Mouse (Mus musculus) heart, postnatal 4 days (tissue): ENCODE data around the gene Gm973. TPM values are rescaled to one million over a fixed set of nuclear protein-coding genes. Genes with fewer than 3 reads are reported as not detected.

Experiments
- DNase-seq: peaks from one replicate; pipeline ENCODE4 v3.0.0; 2021
- total RNA-seq, 2 experiments: library from RNA; stranded (reverse); gene quantifications; 2 replicates each; pipeline ENCODE4 v1.2.3; 2021

Gm973 gene
- not detected for total RNA-seq

DNA sequence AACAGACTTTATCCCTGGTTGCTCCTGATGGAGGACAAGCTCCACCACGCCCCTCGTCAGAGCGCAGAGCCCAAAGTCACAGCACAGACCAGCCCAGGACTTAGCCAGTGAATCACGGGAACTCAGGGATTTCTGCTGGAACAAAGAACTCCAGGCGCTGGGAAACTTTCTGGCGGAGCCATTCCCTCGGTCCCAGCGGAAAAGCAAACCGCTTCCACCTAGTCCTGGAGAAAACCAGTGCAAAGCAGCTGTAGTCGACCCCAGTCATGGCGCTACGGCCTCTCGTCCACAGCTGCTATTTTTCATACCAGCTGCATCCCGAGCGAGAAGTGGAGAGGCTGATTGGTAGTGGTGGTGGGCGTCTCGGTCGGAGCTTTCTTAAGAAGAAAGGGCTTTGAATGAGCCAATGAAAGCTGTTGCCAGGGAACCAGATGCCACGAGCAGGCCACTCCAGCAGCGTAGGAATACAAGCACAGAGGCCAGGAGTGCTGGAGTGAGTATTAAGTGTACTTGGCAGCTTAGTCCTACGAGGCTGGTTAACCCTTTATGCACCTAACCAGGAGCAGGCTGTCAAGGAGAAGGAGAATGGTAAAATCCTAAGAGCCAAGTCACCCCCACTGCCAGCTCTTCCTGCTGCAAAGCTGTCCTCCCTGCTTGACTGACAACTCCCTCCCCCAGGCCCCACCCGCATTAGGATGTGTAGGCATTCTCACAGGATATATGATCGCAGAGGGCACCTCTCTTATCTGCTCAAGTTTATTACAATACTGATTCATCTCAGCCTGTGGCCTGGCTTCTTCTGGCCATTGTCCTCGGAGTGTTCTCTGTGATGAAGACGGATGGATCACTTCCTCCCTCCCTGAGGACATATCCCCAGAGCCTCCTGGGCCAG is at the start of gene Gm973:
Gene Gm973, plus strand, starts transcription at position 239 of the 892 bp plus-strand sequence.
- peak; percentile 59 for DNase-seq

DNA sequence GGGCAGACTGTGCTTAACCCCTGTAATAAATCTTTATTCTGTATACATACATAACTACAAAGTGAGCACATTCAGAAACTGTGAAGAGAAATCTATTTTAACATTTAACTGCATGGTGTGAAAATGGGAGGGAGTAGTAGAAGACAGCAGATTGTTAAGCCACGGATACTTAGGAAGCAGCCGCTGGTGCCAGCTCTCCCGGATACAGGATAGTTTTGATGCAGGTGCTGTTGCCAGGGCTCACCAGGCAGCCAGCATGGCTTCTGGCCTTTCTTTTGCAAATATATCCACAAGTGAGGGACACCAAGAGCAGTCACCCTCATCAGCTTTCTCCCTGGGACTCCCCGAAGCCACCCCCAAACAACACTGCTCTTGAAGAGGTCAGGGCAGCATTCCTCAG is 46.9 kb upstream of the Gm973 start:
- no peak for DNase-seq

DNA sequence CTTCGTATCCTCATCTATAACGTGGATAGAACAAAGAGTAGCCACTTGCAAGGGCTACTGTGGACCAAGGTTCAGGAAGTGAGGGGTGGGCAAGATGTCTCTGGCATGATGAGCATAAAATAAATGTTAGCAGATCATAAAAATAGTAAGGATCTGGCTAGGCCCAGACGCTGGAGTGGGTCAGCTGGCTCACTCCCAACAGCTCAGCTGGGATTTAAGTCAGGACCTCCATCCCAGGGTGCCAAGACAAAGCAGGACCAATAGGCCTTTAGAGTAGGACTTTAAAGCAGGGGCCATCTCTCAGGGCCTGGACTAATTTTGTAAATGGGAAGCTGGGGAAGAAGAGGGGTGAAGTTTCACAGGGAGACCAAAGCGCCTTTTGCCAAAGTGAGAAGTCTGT is 45.3 kb upstream of the Gm973 start:
- no peak for DNase-seq

DNA sequence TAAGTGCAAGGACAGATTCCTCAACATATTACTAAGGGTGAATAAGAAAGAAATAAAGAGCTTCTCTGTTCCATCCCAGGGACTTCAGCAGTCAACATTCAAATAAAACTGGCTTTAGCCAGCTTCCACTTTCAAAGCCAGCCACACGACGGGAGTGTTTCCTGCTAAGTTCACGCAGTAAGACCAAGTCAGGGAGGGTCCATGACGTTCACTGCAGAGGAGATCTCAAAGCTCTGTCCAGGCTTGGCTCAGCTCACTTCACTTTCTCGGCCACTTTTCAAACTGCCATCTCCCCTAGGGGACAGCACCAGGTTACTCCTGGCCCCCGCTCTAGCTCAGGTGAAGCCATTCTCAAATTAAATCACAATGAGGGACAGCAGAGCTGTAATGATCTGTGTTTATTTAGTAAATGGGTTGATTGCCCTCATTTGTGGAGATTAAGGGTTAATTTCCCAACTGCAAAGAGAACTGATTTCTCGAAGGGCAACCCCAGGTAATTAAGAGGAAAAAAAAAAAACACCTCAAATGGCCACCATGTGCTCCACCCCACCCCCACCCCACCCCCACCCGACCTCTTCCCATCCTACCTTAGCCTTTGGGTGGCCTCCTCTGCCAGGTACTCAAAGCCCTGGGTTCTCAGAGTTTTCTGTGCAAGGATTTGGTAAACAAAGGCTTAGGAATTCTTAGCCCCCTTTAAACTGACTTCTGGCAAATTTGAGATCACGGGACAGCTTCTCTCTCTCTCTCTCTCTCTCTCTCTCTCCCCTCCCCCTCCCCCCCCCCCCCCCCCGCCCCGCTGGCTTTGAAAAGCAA is 43.5 kb upstream of the Gm973 start:
- peak; percentile 14 for DNase-seq

DNA sequence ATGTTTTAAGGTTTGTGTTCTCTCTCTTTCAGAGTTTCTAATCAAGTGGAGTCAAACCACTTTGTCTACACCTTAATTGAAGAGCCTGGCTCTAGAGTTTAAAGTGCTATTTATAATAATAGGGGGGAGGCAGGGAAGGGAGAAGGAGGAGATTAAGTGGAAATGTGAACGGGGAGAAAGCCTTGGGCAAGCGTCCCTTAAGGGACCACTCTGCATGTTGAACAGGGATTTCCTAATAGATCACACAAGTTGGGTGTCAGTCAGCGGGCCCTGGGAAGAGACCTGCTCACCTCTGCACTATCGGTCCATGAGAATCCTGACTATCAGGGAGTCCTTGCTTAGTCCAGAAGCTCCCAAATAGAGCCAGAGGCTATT is 42.9 kb upstream of the Gm973 start:
- no peak for DNase-seq

DNA sequence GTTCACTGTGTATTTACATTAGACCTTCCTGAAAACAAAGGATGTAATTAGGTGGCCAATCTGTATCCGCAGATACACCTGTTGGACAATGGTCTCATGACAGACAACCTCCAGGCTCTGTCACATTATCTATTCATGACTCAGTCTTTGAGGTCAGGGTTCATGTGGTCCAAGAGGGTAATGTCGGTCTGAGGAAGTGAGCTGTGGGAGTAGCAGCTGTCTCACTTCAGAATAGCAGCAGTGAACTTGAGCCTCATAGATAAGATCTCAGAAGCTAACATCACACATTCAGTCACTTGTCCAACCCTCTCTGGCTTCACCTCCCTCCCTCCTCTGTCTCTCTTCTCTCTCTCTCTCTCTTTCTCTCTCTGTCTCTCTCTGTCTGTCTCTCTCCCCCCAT is 40.4 kb upstream of the Gm973 start:
- no peak for DNase-seq

DNA sequence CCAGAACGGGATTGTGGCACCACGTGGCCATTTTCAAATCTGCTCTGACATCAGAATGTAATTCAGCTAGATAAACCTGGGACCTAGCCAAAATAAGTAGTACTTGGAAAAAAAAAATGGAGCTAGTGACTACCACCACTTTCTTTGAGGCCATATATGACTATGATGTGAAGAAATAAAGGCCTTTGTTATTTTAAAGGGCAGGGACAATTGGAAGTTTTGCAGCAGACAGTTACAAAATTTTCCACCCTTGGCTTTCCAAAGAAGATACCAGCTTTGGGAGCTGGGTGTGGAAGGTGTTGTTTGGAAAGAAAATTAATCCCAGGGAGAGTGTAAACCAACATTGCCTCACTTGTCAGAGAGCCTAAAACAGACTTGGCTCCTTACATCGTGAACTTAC is 37.2 kb upstream of the Gm973 start:
- no peak for DNase-seq

DNA sequence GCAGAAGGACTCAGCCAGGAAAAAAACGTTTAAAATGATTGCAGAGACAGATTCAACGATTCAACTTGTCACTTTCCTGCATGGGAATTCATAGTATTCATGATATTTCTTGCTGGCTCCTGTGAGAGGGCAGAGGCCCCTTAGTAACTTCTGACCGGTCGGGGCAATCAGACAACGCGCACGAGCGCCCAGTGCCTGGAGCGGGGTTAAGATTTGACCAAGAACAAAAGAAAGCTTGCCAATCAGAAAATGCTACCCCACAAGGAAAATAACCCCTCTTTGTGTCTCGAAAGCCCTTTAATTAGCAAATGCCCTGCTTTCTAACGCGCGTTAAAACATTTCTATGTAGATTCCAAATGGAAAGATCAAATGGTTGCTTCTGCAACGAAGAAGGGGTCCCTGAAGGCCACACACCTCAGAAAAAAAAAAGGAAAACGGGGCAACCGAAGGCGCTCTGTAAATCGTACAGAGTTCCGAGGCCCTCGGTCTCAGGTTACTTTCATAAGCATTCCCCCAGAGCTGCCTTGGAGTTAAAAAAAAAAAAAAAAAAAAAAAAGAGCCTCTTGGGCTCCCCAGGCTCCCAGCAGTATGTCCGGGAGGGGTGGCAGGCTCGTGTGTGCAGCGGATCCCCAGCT is 35.1 kb upstream of the Gm973 start:
- DNase-seq: no peak

DNA sequence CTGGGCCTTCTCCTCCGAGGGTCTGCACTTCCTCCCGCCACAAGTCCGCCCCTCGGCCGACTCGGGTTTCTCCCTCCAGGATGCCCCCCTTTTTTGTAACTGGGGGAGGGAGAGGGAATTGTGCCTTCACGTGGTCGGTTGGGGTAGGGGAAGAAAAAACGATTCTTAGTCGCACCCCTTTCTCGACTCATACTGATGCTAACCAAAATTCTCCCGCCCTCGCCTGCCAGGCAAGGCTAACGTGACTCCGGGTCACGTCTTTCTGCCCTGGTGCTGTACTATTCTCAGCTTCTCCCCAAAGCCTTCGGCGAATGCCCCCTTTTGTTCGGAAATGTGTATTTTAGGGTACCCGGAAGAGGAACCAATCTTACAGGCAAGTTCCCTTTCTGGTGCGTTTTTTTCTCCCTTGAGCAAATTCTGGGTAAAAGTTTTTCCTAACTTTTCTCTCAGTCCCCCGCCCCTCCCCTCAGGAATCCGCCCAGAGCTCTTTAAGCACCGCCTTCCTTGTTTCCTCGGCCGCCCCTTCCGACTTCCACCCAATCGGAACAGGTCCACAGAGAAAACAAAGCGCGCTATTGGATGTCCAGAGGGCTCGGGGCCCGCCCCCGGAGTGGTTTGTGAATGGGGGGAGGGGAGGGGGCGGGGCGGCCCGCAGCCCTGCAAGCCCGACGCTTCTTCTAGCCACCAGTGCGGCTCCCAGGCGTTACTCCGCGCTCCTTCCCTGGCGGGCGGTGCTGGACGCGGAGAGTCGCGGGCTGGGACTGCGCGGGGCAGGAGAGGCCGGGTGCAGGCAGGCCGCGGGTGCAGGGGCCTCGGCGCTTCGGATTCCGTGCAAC is 34.4 kb upstream of the Gm973 start:
- DNase-seq: peak; percentile 96

DNA sequence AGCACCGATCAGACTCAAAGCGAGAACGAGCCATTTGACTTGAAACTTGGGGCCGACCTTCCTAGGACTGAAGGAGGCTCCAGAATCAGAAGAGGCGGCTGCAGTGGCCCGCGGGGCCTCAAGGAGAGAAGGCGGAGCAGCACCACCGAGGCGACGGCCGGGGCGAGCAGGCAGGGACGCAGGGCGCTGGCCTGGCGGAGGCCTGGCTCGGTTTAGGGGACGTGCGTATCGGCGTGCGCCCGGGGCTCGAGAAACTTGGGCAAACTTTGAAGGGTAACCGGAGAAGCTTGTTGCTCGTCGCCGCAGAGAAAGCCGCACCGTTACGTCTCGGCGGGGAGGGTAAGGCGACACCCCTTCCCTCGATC is 33.8 kb upstream of the Gm973 start, which contains the start of gene Fzd7:
Gene Fzd7, plus strand, starts transcription at position 94 of the 365 bp plus-strand sequence.
- peak; percentile 60 for DNase-seq

DNA sequence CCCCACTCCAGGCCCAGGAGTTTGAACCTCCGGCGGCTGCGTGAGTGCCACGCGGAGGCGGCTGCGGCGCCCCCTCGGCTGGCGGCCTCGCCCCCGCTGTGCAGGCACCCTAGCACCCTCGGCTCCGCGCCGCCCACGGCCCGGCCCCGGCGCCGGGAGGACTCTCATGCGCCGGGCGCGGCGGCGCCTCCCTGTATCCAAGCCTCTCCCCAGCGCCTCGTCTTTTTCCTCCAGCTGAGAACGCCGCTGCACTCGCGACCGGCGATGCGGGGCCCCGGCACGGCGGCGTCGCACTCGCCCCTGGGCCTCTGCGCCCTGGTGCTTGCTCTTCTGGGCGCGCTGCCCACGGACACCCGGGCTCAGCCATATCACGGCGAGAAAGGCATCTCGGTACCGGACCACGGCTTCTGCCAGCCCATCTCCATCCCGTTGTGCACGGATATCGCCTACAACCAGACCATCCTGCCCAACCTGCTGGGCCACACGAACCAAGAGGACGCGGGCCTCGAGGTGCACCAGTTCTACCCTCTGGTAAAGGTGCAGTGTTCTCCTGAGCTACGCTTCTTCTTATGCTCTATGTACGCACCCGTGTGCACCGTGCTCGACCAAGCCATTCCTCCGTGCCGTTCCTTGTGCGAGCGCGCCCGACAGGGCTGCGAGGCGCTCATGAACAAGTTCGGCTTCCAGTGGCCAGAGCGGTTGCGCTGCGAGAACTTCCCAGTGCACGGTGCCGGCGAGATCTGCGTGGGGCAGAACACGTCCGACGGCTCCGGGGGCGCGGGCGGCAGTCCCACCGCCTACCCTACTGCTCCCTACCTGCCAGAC is 33.2 kb upstream of the Gm973 start:
- peak; percentile 49 for DNase-seq

DNA sequence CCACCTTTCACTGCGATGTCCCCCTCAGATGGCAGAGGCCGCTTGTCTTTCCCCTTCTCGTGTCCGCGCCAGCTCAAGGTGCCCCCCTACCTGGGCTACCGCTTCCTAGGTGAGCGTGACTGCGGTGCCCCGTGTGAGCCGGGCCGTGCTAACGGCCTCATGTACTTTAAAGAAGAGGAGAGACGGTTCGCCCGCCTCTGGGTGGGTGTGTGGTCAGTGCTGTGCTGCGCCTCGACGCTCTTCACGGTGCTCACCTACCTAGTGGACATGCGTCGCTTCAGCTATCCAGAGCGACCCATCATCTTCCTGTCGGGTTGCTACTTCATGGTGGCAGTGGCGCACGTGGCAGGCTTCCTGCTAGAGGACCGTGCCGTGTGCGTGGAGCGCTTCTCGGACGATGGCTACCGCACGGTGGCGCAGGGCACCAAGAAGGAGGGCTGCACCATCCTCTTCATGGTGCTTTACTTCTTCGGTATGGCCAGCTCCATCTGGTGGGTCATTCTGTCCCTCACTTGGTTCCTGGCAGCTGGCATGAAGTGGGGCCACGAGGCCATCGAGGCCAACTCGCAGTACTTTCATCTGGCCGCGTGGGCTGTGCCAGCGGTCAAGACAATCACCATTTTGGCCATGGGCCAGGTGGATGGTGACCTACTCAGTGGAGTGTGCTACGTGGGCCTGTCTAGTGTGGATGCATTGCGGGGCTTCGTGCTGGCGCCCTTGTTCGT is 32.4 kb upstream of the Gm973 start:
- DNase-seq: peak; percentile 78

DNA sequence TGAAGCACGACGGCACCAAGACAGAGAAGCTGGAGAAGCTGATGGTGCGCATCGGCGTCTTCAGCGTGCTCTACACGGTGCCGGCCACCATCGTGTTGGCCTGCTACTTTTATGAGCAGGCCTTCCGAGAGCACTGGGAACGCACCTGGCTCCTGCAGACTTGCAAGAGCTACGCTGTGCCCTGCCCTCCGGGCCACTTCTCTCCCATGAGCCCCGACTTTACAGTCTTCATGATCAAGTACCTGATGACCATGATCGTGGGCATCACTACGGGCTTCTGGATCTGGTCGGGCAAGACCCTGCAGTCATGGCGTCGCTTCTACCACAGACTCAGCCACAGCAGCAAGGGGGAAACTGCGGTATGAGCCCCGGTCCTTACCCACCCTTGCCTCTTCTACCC is 31.8 kb upstream of the Gm973 start:
- no peak for DNase-seq

DNA sequence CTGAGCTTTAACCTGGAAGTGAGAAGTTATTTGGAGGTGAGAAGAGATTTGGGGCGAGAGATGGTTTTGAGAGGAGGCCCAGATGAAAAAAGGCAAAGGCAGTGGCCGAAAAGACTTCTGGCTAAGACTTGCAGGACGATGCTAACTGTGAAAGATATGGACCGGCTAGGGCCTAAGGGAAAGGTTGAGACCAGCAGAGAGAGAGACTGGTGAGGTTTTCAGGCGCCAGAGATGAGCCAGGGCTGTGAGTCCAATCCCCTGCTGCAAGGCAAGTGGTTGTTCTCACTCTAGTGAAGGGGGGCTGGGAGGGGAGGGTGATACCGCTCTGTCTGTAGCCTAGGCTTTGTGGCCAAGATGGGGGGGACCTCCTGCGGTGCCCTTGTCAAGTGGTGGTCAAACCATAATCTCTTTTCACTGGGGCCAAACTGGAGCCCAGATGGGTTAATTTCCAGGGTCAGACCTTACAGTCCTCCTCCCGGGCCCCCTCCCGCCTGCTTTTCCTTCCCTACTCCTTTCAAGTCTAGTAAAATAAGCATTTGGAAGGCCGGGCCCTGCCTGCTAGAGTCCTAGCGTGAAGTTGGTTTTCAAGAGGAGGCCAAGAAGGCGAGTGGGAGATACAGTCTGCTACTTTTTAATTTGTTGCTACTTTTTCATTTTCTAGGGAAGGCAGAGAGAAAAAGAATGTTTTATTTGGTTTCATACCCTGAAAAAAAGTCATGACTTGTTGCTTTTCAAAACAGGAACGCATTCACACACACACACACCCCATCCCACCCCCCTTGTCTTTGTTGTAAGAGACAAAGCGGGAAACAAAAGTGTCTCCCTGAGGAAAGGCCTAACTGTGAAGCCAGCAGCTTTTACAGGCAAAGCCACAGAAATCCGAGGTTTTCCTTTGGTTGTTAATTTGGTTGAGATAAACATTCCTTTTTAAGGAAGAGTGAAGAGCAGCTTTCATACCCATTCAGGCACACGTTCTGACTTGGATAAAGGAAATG is 31.0 kb upstream of the Gm973 start:
- DNase-seq: no peak

DNA sequence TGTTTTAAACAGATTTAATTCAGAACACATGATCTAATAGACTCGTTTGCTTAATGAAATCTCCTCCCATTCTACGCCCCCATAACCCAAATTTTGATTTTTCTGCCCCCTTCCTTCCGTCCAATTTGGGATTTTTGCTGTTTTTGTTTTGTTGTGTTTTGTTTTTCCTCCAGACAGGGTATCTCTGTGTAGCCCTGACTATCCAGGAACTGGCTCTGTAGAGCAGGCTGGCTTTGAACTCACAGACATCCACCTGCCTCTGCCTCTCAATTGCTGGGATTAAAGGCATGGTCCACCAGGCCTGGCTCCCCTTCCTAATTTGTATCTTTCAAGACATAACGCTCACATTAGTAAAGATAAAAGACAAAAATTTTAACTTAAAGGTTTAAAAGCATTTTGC is 30.3 kb upstream of the Gm973 start:
- DNase-seq: no peak

DNA sequence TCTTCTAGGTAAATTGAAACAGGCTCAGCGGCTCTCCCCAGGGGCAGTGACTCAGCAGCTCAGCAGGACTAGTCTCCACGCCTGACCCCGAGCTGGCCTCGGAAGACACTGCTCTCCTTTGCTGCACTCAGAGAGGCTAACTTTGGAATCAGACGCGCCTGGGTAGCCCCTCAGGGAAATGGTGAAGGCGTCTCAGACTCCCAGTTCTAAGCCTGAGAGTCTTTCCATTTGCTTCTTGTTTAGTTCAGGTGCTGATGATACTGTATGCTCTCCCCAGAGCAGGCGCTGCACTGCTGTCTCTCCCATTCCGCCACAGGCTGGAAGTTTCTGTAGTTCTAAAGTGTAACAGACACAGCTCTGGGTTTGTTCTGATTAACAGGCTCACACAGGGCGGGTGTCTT is 28.4 kb upstream of the Gm973 start:
- peak; percentile 29 for DNase-seq

DNA sequence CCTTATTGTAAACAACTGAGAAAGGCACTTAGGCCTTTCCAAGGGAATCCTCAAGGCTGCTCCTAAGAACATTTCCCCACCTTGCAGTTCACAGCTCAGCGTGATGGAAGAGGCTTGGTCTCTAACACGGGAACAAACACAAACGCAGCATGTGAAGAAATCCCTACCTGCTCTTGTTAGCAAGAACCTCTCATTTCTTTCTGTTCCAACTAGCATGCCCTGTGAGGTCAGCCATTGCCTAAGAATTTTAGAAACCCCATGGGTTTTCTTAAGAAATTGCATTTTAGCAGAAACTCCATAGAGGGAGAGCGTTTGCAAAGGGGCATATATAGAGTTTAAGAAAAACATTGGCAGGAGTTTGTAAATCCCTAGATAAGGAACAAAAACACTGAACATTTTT is 27.6 kb upstream of the Gm973 start:
- DNase-seq: no peak

DNA sequence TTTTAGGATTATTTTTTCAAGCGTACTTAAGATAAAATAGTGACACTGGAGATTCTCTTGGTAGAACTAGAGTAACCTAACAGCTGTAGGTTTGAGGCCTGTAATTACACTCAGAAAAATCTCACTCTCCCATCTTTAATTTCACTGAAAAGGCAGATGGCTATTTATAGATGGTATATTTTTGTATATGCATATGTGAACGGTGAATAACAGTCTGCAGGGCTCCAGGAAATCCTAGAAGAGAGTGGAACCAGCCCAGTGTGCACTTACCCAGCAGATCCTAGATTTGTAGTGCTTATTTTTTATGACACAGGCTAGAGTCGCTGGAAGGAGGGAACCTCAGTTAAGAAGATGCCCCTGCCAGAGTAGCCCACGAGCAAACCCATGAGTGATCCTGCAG is 27.1 kb upstream of the Gm973 start:
- DNase-seq: no peak

DNA sequence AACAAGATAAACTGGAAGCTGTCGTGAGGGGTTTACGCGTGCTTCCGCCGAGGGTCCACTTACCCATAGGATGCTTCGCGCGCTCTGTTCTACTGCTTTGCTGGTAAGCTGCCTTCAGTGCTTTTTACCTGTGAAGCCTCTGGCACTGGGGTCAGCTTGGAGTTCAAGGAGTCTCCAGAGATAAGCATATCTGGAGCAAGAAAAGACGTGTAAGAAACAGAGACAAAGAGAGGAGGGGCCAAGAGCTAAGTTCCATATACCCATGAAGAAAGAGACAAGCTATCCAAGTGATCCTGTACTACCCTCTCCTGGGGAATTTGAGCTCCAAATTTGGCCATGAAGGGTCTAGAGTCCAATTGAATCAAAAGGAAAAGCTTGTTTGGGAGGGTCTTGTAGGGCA is 24.5 kb upstream of the Gm973 start:
- DNase-seq: no peak
